Mouse (Mus musculus): ENCODE measurements around the gene Bri3bp.
"Not testable (repeated sequence)": the region's sequence is repeated elsewhere in the genome, so short reads cannot be mapped to it uniquely, and the experiment has no call there.

Bri3bp gene

DNA sequence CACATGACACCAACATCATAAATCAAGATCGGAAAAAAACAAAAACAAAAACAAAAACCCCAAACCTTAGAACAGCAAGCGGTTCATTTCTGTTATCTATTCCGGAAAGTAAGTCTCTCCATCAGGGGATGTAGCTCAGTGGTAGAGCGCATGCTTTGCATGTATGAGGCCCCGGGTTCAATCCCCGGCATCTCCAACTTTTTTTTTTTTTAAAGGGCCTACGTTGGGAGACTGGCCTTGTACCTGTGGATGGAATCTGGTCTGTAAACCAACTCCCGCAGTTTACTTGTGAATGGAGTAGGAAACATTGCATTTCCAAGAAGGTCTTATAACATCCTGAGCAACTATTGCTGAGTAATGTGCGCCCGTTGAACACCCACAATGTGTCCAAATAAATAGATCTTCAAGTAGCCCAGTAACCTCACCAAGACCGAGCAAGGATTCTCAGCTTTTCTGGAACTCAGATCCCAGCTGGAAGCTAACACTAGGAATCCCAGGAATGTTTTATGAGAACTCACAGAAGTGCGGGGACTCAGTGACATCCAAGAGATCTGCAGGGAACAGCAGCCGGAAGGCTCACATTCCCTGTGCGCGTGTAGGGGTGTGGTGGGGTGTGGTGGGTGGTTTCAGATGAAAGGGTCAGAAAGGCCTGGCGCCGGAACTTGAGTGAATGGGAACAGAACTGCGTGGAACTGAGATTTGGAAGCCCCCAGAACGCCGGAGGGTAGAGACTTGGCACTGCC, 31.8 kb upstream of the Bri3bp start:
- DNase-seq, result no peak

GRCm38 (mm10) chr5:125411972-125412530, 29.3 kb upstream of the Bri3bp start:
- peak; percentile 54 to 57 for DNase-seq

DNA sequence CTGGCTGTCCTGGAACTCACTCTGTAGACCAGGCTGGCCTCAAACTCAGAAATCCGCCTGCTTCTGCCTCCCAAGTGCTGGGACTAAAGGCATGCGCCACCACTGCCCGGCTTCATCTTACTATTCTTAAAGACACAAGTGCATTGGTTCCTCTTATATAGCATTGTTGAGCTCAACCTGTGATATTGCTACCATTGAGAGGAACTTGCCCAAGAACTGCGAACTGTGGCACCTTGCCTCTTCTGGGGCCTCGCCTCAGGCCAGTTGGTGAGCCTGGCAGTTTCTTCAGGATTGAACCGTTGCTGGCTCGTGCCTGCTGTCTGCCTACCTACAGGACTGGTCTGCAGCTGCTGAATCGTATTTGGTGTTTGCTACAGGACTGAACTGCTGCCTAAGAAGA, 28.8 kb upstream of the Bri3bp start:
- DNase-seq, result not testable (repeated sequence)

DNA sequence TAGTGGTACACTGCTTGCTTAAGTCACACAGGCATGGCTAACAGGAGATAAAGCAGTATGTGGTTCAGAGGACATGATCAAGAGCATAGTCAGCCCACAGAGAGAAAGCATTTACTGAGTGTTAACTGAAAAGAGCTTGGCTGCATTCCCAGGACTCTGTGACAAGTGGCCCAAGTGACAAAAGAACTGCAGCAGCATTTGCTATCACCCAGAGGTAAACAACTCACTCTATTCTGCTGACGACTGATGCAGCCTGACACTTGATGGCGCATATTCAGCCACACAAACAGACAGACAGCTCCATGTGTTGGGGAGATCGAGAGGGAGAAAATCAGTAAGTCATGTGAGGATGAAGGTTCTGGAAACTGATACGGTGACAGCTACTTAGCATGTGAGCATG, 27.6 kb upstream of the Bri3bp start:
- DNase-seq, result no peak

DNA sequence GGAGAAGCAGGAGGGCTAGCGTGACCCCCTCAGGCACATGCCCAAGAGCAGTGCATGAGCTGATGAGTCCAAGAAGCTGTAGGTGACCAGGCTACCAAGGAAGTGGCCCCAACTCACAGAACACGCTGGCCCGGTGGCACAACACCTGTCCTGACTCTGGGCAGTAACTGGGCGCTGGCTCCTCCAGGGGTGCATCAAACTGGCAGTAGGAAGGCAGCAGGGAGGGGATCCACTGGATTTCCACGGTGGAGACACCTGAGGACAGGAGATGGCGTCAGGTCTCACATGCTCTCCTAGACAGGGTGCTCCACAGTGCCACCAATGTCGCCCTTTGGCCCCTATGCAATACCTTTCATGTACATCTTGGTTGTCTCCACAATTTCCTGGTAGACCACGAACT, 25.2 kb upstream of the Bri3bp start:
- DNase-seq, result no peak

- peak; percentile 61 to 67 for DNase-seq
Measured at GRCm38 (mm10) chr5:125418636-125419035, 22.7 kb upstream of the Bri3bp start.

GRCm38 (mm10) chr5:125419124-125419523, 22.2 kb upstream of the Bri3bp start:
- no peak for DNase-seq

DNA sequence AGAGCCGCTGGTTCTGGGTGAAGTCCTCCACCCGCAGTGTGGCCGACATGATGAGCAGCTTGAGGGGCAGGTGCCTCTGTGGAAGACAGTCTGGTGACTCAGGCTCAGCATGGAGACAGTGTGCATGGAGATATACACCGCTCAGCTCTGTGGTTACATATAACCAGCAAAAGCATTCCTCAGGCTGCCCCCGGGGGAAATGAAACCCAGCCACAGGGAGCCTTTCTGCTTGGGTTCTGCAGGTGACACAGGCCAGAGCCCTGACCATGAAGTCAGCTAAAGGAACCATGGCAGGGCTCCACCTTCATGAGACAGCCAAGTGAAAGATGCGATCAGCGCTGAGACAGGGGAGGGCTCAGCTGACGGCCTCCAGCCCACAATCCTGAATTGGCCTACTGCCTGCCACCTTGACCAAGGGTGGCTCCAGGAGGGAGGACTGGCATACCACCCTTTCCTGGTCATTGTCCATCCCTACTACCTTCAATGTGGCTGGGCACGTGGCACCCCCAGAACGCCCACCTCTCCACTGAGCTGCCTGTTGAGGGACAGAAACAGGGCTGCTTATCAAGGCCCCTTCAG, 15.6 kb upstream of the Bri3bp start:
- DNase-seq, result no peak

DNA sequence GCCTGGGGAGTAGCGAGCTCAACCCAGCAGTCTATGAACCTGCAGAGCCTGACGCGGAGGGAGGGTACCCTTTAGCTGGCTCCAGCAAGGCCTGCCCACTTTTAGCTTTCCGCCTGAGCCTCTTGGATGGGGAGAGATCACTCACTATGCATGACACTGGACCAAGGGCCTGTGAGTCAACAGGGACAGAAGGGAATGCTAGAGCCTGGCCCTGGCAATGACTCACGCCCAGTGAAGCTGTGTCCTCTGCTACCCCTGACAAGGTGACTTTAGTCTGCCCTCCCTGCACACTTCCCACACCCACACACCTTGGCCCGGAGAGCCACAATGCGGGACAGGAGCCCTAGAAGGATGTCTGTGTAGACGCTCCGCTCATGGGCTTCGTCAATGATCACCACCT, 15.0 kb upstream of the Bri3bp start:
- DNase-seq, result no peak

DNA sequence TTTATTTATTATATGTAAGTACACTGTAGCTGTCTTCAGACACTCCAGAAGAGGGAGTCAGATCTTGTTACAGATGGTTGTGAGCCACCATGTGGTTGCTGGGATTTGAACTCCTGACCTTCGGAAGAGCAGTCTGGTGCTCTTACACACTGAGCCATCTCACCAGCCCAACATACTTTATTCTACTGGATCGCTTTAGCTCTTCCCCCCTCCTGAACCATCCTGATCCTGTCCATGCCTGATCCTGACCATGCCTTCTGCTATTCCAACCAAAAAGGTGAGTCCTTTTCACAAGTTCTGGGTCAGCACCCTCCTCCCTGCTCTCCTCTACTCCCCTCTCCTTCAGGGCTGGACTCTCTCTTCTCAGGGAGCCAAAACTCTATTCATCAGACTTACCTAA, 9.0 kb upstream of the Bri3bp start:
- DNase-seq, result not testable (repeated sequence)

- peak; percentile 94 to 96 for DNase-seq
Measured at GRCm38 (mm10) chr5:125433793-125434337, 7.5 kb upstream of the Bri3bp start, which contains the start of gene Dhx37. Gene Dhx37, minus strand, starts transcription at chr5:125434121.

DNA sequence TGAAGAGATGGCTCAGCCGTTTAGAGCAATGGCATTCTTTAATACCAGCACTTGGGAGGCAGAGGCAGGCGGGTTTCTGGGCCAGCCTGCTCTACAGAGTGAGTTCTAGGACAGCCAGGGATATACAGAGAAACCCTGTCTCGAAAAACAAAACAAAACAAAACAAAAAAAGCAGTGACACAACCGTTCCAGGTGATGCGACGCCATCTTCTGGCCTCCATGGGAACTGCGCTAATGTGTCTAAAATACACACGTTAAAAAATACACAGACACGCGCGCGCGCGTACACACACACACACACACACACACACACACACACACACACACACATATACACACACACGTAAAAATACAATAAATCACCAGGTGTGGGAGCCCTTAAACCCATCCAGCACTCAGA, 7.0 kb upstream of the Bri3bp start:
- peak in 1 of 2 experiments; percentile 42 for DNase-seq

- DNase-seq, result no peak
Measured at GRCm38 (mm10) chr5:125440583-125441233, 660 bp upstream of the Bri3bp start.

DNA sequence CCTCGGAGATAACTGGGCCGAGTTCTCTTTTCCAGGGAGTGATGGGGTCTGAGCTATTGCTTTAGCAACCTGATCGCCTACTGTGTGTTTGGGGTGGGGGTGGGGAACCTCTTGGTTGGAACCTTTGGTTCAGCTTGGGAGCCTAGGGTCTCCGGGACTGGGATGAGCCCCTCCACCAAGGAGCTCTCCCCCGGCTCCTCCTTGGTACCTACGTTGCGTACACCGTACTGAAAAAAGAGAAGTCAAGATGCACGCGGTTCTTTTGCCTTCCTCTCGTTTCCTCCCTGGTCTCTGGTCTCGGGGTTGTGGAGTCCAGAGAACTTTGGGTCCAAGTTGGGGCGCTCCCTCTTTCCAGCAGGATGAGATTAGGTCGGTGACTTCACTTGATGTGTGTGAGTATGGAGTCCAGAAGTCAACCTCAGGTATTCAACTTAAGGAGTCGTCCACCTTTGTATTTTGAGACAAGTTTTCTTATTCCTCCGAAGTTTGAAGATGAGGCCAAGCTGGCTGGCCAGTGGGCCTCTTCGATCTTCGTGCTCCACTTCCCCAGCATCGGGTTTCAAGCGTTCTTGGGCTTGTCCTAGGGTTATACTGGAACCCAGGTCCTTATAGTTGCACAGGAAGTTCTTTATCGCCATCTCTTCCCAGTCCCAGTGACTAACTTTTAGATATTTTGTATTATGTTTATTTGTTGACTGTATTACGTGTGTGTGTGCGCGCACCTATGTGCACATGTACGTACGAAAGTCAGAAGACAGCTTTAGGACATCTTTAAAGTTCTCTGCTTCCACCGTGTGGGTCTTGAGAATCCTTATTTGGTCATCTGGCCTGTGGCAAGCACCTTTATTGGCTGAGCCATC, 998 bp downstream of the Bri3bp start:
- peak in 1 of 2 experiments; percentile 21 for DNase-seq

DNA sequence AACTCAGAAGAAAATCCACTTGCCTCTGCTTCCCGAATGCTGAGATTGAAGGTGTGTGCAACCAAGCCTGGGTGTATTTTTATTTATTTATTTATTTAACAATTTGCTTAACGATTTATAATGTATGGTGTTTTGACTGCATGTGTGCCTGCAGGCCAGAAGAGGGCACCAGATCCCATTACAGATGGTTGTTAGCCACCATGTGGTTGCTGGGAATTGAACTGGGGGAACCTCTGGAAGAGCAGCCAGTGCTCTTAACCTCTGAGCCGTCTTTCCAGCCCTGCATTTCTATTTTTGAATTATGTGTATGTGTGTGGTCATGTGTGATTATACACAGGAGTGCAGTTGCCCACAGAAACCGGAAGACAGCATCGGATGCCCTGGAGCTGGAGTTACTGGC, 2.0 kb downstream of the Bri3bp start:
- DNase-seq, result no peak

DNA sequence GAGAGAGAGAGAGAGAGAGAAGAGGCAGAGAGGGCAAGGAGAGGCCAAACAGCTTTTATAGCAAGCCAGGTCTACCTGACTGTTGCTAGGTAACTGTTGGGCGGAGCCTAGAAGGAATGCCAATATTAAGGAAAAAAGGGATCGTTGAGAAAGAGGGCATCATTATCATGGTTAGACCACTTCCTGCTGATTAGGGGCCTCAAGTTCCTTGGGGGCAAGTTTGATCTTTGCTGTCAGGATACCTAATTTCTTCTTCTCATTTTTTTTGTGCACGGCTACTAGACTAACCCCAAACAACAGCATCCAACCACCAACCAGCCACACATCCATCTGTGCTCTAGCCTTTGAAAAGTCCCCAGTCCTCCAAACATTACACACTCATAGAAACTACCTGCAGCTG, 2.5 kb downstream of the Bri3bp start:
- no peak for DNase-seq

DNA sequence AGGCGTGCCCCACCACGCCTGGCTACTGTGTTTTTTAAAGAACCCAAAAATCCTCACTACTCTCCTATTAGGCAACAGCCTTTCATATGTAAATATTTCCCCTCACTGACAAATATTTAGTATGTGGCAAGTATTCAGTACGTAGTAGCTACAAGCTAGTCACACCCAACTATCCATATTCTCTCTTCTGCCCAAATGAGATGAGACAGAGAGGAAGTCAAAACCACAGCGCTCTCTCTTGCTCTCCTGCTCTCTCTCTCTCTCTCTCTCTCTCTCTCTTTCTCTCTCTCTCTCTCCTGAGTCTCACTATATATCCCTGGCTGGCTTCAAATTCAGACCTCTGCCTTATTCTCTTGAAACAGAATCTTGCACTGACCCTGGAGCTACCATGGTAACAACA, 3.2 kb downstream of the Bri3bp start:
- DNase-seq, result no peak

GRCm38 (mm10) chr5:125446344-125446743, 5.0 kb downstream of the Bri3bp start:
- DNase-seq, result no peak

DNA sequence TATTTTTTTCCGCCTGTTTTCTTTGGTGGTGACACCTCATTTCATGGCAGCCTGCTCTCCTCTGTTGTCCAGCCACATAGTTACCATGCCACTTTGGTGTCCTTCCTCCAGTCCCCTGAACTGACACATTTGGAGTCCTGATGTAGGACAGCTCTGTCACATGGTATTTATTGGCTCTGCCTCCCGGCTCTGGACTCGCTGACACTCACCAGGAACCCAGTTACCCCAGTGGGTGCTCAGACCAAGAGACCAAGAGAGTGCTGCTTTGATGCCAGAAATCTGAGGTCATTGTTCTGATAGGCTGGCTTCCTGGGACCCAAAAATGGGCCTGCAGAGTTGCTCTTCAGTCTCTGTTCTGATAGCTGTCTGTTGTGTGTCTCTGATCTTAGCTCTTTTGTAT, 6.7 kb downstream of the Bri3bp start:
- DNase-seq, result no peak

DNA sequence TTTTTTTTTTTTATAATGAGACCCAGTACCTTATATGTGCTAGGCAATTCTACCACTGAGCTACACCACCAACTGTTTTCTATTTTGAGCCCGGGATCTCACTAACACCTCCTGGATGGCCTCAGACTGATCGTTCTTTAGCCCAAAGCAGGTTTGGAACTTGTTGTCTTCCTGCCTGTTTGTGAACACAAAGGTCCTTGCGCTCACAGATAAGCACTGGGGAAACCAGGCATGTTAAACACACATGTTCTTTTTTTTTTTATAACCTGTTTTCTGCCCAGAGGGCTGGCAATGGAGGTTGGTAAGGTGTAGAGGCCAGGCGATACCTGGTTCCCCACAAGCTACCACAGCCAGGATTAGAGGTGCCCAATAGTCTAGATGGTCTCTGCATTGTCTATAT, 7.3 kb downstream of the Bri3bp start:
- DNase-seq, result no peak

GRCm38 (mm10) chr5:125449306-125449705, 7.9 kb downstream of the Bri3bp start:
- no peak for DNase-seq

- DNase-seq, result no peak
Measured at GRCm38 (mm10) chr5:125452573-125452972, 11.2 kb downstream of the Bri3bp start.

GRCm38 (mm10) chr5:125456100-125456499, 14.7 kb downstream of the Bri3bp start:
- DNase-seq, result no peak
